Mouse (Mus musculus) heart, postnatal 4 days (tissue): Measurements from ENCODE around the gene Olfr787. TPM values are rescaled to one million over a fixed set of nuclear protein-coding genes. Genes with fewer than 3 reads are reported as not detected.

Experiments used
- DNase-seq: peaks from one replicate; pipeline ENCODE4 v3.0.0; 2021
- total RNA-seq, 2 experiments: library from RNA; stranded (reverse); gene quantifications; 2 replicates each; pipeline ENCODE4 v1.2.3; 2021

Gene Olfr787
- total RNA-seq, result not detected

DNA sequence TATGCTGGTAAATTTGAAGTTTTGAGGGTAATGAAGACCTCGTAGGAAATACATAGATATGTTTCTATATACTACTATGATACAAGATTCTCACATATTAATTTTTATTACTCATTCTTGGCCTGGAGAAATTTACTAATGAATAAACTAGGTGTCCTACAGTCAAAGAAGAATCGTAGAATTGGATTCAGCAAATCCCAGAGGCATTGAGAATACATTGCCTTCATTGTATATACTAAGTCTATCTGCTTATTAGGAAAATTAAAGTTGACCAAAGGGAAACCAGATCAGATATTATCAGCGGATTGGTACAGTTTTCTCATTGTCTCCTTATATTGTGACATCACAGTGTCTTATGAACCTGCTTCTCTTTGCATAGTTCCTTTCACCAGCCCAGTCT lies at the start of gene Olfr787:
Gene Olfr787, plus strand, starts transcription at position 301 of the 400 bp plus-strand sequence.
- no peak for DNase-seq

DNA sequence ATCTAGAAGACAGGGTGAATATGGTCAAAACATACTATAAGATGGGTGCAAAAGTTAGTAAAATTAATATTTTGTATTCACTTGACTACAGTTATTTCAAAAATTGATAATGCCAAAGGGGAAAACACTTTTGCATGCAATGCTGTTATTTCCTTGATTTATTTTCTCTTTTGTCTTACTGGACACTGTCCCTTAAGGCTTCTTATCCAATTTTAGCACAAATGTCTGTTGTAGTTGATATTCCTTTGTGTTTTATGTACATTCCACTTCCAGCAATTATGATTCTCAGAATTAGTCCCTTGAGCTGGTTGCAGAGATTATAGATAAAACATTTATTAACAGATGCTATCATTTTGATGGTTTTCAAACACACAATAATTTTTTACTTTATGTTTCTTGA lies 34.7 kb upstream of the Olfr787 start, which contains the start of gene Olfr786:
Gene Olfr786, plus strand, starts transcription at position 301 of the 400 bp plus-strand sequence.
- DNase-seq, result no peak

DNA sequence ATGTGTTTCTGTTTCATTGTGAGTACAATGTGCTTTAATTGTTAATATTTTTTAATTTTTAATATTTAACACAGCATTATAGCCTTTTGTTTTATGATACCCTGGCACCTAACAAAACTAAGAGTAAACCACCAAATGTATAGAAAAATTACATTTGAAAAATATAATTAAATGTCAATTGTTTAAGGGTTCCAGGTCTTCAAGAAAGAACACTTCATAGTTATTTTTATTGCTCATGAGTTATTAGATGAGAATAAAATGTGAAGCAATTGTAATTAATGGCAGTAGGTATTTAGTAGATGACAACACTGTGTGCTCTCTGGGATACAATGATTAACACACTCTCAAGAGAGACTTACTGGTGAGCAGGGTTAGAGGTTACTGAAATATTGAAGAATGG lies 9.0 kb downstream of the Olfr787 start, which contains the start of gene Olfr788:
Gene Olfr788, plus strand, starts transcription at position 301 of the 400 bp plus-strand sequence.
- no peak for DNase-seq

DNA sequence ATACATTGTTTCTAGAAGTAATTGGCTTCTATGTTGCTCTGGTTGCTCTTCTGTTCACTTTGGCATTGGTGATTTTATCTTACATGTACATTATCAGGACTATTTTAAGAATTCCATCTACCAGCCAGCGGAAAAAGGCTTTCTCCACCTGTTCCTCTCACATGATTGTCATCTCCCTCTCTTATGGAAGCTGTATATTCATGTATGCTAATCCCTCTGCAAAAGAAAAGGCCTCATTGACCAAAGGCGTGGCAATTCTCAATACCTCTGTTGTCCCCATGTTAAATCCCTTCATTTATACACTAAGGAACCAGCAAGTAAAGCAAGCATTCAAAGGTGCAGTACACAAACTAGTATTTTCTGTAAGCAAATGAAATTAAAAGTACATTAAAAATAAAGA lies 11.6 kb downstream of the Olfr787 start:
- no peak for DNase-seq

DNA sequence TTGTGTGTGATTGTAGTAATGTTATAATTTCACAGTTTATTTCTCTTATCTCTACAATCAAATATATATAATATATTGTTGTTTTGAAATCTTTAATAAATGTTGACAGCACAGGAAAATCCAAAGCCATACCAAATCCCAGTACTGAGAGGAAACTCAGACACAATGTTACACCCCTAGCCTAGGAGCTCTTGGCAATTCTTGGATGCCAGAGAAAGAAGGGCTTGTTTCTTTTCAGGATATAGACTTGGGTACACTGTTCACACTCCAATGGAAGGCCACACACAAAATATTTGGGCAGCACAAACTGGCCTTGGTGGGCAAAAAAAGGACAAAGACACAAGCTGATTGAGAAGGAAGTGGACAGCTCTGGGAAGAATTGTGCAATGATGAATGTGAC lies 12.1 kb downstream of the Olfr787 start:
- DNase-seq, result no peak

DNA sequence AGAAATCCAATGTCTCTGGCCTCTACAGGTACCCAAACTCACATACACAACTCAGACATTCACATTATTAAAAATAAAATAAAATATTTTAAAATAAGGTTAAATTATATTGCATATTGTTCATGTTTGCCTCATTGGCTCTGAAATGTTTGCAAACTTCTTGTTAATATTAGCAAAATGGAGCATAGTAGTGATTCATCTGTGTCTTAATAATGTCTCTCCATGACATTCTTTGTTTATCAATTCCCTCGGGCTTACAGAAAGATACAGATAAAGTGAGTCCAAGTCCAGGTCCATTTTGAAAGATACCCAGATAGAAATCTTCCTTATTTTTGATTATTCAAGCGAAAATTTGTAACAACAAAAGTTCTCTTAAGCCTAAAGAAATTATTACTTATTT lies 22.8 kb downstream of the Olfr787 start, which contains the start of gene Olfr789:
Gene Olfr789, plus strand, starts transcription at position 301 of the 400 bp plus-strand sequence.
- DNase-seq, result no peak

DNA sequence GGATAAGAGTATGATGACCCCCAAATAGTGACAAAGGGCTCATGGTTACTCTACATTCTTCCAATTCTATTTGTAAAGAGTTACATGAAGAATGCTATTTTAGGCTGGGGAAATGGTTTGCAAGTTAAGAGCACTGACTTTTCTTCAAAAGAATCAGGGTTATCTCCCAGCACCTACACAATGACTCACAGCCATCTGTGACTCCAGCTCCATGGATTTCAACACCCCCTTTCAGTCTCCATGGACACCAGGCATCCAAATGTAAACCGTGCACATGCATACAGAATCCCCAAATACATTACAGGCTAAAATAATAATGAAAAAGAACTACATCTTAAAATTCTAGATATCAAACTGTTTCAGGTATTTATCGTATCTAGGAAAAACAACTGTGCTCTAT lies 28.4 kb downstream of the Olfr787 start:
- DNase-seq, result no peak

DNA sequence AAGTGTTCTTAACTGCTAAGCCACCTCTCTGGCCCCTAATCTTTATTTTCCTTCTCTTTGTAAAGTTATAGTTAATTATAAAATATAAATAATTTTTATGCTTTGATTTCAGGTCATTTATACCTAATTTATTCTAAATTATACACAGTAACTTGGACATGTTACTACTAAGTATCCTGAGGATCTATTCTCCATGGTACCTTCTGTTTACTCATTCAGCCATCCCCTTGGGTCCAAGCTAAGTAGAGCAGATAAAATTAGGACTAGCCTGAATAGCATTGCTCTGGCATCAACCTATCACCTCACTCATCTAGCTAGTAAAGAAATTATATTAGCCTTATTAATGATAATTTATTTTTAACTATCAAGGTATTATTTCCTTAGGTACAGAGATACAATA lies 36.5 kb downstream of the Olfr787 start, which contains the start of gene Olfr790:
Gene Olfr790, plus strand, starts transcription at position 301 of the 400 bp plus-strand sequence.
- DNase-seq, result no peak

Other genes starting within 250 kb of the Olfr787 start
- gene Olfr774, start 225.7 kb upstream of the Olfr787 start, total RNA-seq, result not detected
- gene Olfr775, start 213.4 kb upstream of the Olfr787 start, total RNA-seq, result not detected
- gene Olfr776, start 202.7 kb upstream of the Olfr787 start, total RNA-seq, result not detected
- gene Olfr777, start 190.4 kb upstream of the Olfr787 start, total RNA-seq, result not detected
- not detected for gene Olfr780, start 143.7 kb upstream of the Olfr787 start, total RNA-seq
- not detected for gene Olfr781, start 133.0 kb upstream of the Olfr787 start, total RNA-seq
- not detected for gene Olfr782, start 113.0 kb upstream of the Olfr787 start, total RNA-seq
- gene Olfr784, start 77.8 kb upstream of the Olfr787 start, total RNA-seq, result not detected
- gene Olfr785, start 56.4 kb upstream of the Olfr787 start, total RNA-seq, result not detected
- gene Olfr786, start 34.6 kb upstream of the Olfr787 start, total RNA-seq, result not detected
- not detected for gene Olfr788, start 9.1 kb downstream of the Olfr787 start, total RNA-seq
- gene Olfr789, start 22.9 kb downstream of the Olfr787 start, total RNA-seq, result not detected
- gene Olfr790, start 36.6 kb downstream of the Olfr787 start, total RNA-seq, result not detected
- not detected for gene Olfr791, start 59.9 kb downstream of the Olfr787 start, total RNA-seq
- gene Olfr792, start 77.3 kb downstream of the Olfr787 start, total RNA-seq, result not detected
- not detected for gene Olfr794, start 105.8 kb downstream of the Olfr787 start, total RNA-seq
- not detected for gene Olfr796, start 150.7 kb downstream of the Olfr787 start, total RNA-seq
- not detected for gene Olfr798, start 166.1 kb downstream of the Olfr787 start, total RNA-seq
- gene Olfr799, start 175.6 kb downstream of the Olfr787 start, total RNA-seq, result not detected
- not detected for gene Olfr800, start 195.8 kb downstream of the Olfr787 start, total RNA-seq
- not detected for gene Olfr801, start 212.0 kb downstream of the Olfr787 start, total RNA-seq
- gene Olfr802, start 226.3 kb downstream of the Olfr787 start, total RNA-seq, result not detected
- not detected for gene Olfr803, start 232.4 kb downstream of the Olfr787 start, total RNA-seq
- gene Olfr804, start 241.3 kb downstream of the Olfr787 start, total RNA-seq, result not detected